Mouse (Mus musculus) kidney, embryonic 15.5 days (tissue): ENCODE measurements around the gene Tmem232. TPM values are rescaled to one million over a fixed set of nuclear protein-coding genes. Genes with fewer than 3 reads are reported as not detected.
"Not testable (repeated sequence)": the region's sequence is repeated elsewhere in the genome, so short reads cannot be mapped to it uniquely, and the experiment has no call there.

ENCODE experiments used
- ATAC-seq: fragments of 200-750 bp; cut with Nextera tagmentation; replicated peaks from 2 replicates; pipeline ENCODE4 v1.8.0; 2017; ENCODE audit warnings: moderate TSS enrichment; ENCODE audit not compliant: low FRiP score
- H3K27ac ChIP-seq: fragments of 300-500 bp; sonication (generic); 2 replicates; pipeline ENCODE4 v1.5.1; 2015; ENCODE audit warnings: mild to moderate bottlenecking, inconsistent platforms
- H3K27me3 ChIP-seq: fragments of 300-500 bp; sonication (generic); 2 replicates; pipeline ENCODE4 v1.6.1; 2015; ENCODE audit warnings: inconsistent platforms
- H3K36me3 ChIP-seq: fragments of 300-500 bp; sonication (generic); 2 replicates; pipeline ENCODE4 v1.6.1; 2015; ENCODE audit warnings: inconsistent platforms
- H3K4me1 ChIP-seq: fragments of 300-500 bp; sonication (generic); 2 replicates; pipeline ENCODE4 v1.6.1; 2015; ENCODE audit warnings: inconsistent platforms
- H3K4me2 ChIP-seq: fragments of 300-500 bp; sonication (generic); 2 replicates; pipeline ENCODE4 v1.6.1; 2015; ENCODE audit warnings: moderate library complexity, mild to moderate bottlenecking, inconsistent platforms
- H3K4me3 ChIP-seq: fragments of 300-500 bp; sonication (generic); replicated peaks from 2 replicates; pipeline ENCODE4 v1.5.1; 2015; ENCODE audit warnings: mild to moderate bottlenecking, inconsistent platforms
- H3K9ac ChIP-seq: fragments of 300-500 bp; sonication (generic); 2 replicates; pipeline ENCODE4 v1.6.1; 2015; ENCODE audit warnings: mild to moderate bottlenecking, inconsistent platforms
- H3K9me3 ChIP-seq: fragments of 300-500 bp; sonication (generic); replicated peaks from 2 replicates; pipeline ENCODE4 v1.6.1; 2016; ENCODE audit warnings: inconsistent platforms
- WGBS: fragments of 180-500 bp; shearing (Covaris S2); methylation state at CpG from one replicate; pipeline ENCODE4 v1.1.7; 2015; ENCODE audit warnings: mixed read lengths; 5-methylcytosine and 5-hydroxymethylcytosine counted together
- polyA plus RNA-seq: library from polyadenylated mRNA; unstranded; fragments of >200 nt; fragmentation: Nextera tagmentation; extraction: Ambion mirVana; gene quantifications from 2 replicates; pipeline ENCODE4 v1.2.1, GENCODE M21; 2015

The Tmem232 gene
- polyA plus RNA-seq, 1 experiment from 2014 or later = not detected

- 0 out of 2 replicates have a peak, but pooled peaks cover 3% of the 10 kb centered on the region for H3K4me1 ChIP-seq
- no peaks in the 10 kb centered on the region for H3K27me3 ChIP-seq
- H3K4me3 ChIP-seq = no peak overlapping the region
- no peak overlapping the region for H3K9ac ChIP-seq
- 60% methylated on average over 5 of the region's 5 CpGs for WGBS
- no peak overlapping the region for H3K27ac ChIP-seq
- ATAC-seq = no peak; the same call in 1 of the 2 replicates
- H3K36me3 ChIP-seq = no peaks in the 10 kb centered on the region
- no peak overlapping the region for H3K4me2 ChIP-seq
- no peaks in the 10 kb centered on the region for H3K9me3 ChIP-seq
These were observed 18.7 kb upstream of the Tmem232 start for GRCm38 (mm10) chr17:65559273-65559672.

GRCm38 (mm10) chr17:65558788-65559187, 18.2 kb upstream of the Tmem232 start:
- H3K27me3 ChIP-seq = no peaks in the 10 kb centered on the region
- H3K4me2 ChIP-seq = no peak overlapping the region
- H3K36me3 ChIP-seq = no peaks in the 10 kb centered on the region
- 73% methylated on average over 9 of the region's 9 CpGs for WGBS
- no peak overlapping the region for H3K4me3 ChIP-seq
- 0 out of 2 replicates have a peak, but pooled peaks cover 3% of the 10 kb centered on the region for H3K4me1 ChIP-seq
- H3K9ac ChIP-seq = no peak overlapping the region
- no peak for ATAC-seq
- H3K27ac ChIP-seq = no peak overlapping the region
- no peaks in the 10 kb centered on the region for H3K9me3 ChIP-seq

GRCm38 (mm10) chr17:65558217-65558616, 17.6 kb upstream of the Tmem232 start:
- 43% methylated on average over 9 of the region's 9 CpGs for WGBS
- no peak overlapping the region for H3K4me2 ChIP-seq
- 0 out of 2 replicates have a peak, but pooled peaks cover 3% of the 10 kb centered on the region for H3K4me1 ChIP-seq
- no peaks in the 10 kb centered on the region for H3K27me3 ChIP-seq
- H3K27ac ChIP-seq = no peak overlapping the region
- H3K36me3 ChIP-seq = no peaks in the 10 kb centered on the region
- no peak overlapping the region for H3K4me3 ChIP-seq
- no peak; the same call in 1 of the 2 replicates for ATAC-seq
- H3K9me3 ChIP-seq = no peaks in the 10 kb centered on the region
- H3K9ac ChIP-seq = no peak overlapping the region

DNA sequence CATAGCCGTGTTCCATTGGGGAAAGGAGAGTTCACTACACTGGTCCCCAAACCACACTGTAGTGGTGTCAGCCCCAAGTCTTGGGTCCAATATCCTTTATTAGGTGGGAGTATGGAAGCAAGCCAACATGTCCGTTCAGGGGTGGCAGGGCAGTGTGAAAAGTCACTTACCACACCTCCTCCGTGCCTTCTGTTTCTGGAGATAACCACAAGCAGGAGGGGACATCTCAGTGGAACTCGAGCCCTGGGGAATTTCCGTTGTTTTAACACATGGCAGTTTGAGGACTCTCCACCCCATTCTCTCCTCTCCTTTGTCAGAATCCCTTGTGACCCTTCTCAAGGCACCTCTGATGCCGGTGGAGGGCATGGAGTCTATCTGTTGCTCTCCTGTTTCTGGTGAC, 16.6 kb upstream of the Tmem232 start:
- H3K4me3 ChIP-seq = no peak overlapping the region
- H3K9ac ChIP-seq = no peak overlapping the region
- no peaks in the 10 kb centered on the region for H3K9me3 ChIP-seq
- H3K36me3 ChIP-seq = no peaks in the 10 kb centered on the region
- H3K27me3 ChIP-seq = no peaks in the 10 kb centered on the region
- WGBS = 54% methylated on average over 6 of the region's 6 CpGs
- no peak overlapping the region for H3K4me2 ChIP-seq
- H3K4me1 ChIP-seq = no peaks in the 10 kb centered on the region
- H3K27ac ChIP-seq = no peak overlapping the region
- ATAC-seq = no peak

DNA sequence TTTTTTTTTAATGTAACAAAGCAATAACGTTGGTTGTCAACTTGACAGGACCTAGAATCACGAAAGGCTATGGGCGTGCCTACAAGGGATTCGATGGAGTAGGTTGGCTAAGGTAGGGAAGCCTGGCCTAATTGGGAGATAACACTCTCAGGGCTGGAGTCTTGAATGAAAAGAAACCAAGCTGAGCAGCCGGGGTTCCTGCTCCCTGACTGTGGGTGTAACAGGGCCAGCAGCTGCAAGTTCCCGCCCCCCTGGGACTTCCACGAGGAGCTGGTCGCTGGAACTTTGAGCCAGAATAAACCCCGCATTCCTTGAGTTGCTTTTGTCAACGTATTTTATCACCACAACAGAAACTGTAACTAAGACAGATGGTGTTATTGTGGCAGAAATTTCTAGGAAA, 16.2 kb upstream of the Tmem232 start:
- H3K36me3 ChIP-seq = no peaks in the 10 kb centered on the region
- WGBS = 59% methylated on average over 10 of the region's 10 CpGs
- no peaks in the 10 kb centered on the region for H3K4me1 ChIP-seq
- no peak for ATAC-seq
- H3K9me3 ChIP-seq = no peaks in the 10 kb centered on the region
- no peaks in the 10 kb centered on the region for H3K27me3 ChIP-seq
- H3K27ac ChIP-seq = no peak overlapping the region
- no peak overlapping the region for H3K4me2 ChIP-seq
- H3K4me3 ChIP-seq = no peak overlapping the region
- H3K9ac ChIP-seq = no peak overlapping the region

GRCm38 (mm10) chr17:65552426-65552997, 11.9 kb upstream of the Tmem232 start:
- H3K9ac ChIP-seq = no peak overlapping the region
- no peak overlapping the region for H3K4me3 ChIP-seq
- no peaks in the 10 kb centered on the region for H3K27me3 ChIP-seq
- no peaks in the 10 kb centered on the region for H3K36me3 ChIP-seq
- no peak for ATAC-seq
- no peak overlapping the region for H3K27ac ChIP-seq
- WGBS = 76% methylated on average over 12 of the region's 12 CpGs
- 0 out of 2 replicates have a peak, but pooled peaks cover 4% of the 10 kb centered on the region for H3K4me1 ChIP-seq
- H3K4me2 ChIP-seq = no peak overlapping the region
- no peaks in the 10 kb centered on the region for H3K9me3 ChIP-seq

- H3K36me3 ChIP-seq = no peaks in the 10 kb centered on the region
- no peak overlapping the region for H3K4me2 ChIP-seq
- no peaks in the 10 kb centered on the region for H3K27me3 ChIP-seq
- H3K9ac ChIP-seq = no peak overlapping the region
- H3K4me3 ChIP-seq = no peak overlapping the region
- 0 out of 2 replicates have a peak, but pooled peaks cover 4% of the 10 kb centered on the region for H3K4me1 ChIP-seq
- WGBS = 84% methylated on average over 4 of the region's 4 CpGs
- no peaks in the 10 kb centered on the region for H3K9me3 ChIP-seq
- H3K27ac ChIP-seq = no peak overlapping the region
- ATAC-seq = no peak
These were observed 9.8 kb upstream of the Tmem232 start for GRCm38 (mm10) chr17:65550357-65550756.

- no peak overlapping the region for H3K4me3 ChIP-seq
- H3K27me3 ChIP-seq = no peaks in the 10 kb centered on the region
- no peak overlapping the region for H3K4me2 ChIP-seq
- H3K36me3 ChIP-seq = no peaks in the 10 kb centered on the region
- WGBS = 71% methylated on average over 18 of the region's 18 CpGs
- no peak for ATAC-seq
- H3K4me1 ChIP-seq = 0 out of 2 replicates have a peak, but pooled peaks cover 4% of the 10 kb centered on the region
- H3K9me3 ChIP-seq = no peaks in the 10 kb centered on the region
- no peak overlapping the region for H3K27ac ChIP-seq
- H3K9ac ChIP-seq = no peak overlapping the region
These were observed 8.2 kb upstream of the Tmem232 start for GRCm38 (mm10) chr17:65548698-65549365.

- H3K9ac ChIP-seq, H3K27me3 ChIP-seq, H3K4me3 ChIP-seq, H3K4me1 ChIP-seq, H3K36me3 ChIP-seq, H3K9me3 ChIP-seq, H3K4me2 ChIP-seq, ATAC-seq, H3K27ac ChIP-seq: not testable (repeated sequence)
- WGBS = 94% methylated on average over 4 of the region's 4 CpGs
These were observed 5.6 kb upstream of the Tmem232 start for GRCm38 (mm10) chr17:65546221-65546620.

GRCm38 (mm10) chr17:65536156-65536555, 4.4 kb downstream of the Tmem232 start:
- WGBS = 32% methylated on average over 3 of the region's 3 CpGs
- Histone ChIP-seq H3K4me2 (no peak overlapping the region), H3K4me3 (no peak overlapping the region), H3K9me3 (no peaks in the 10 kb centered on the region), H3K27me3 (no peaks in the 10 kb centered on the region), H3K36me3 (no peaks in the 10 kb centered on the region), H3K27ac (no peak overlapping the region), H3K9ac (no peak overlapping the region), H3K4me1 (peaks cover 7% of the 10 kb centered on the region; the same call in 1 of the 2 replicates)
- no peak for ATAC-seq

DNA sequence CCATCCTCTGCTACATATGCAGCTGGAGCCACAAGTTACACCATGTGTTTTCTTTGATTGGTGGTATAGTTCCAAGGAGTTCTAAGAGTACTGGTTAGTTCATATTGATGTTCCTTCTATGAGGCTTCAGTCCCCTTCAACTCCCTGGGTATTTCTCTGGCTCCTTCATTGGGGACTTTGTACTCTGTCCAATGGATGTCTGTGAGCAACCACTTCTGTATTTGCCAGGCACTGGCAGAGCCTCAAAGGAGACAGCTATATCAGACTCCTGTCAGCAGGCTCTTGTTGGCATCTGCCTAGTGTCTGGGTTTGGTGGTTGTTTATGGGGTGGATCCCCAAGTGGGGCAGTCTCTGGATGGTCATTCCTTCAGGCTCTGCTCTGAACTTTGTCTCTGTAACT, 8.2 kb downstream of the Tmem232 start:
- not testable (repeated sequence) for H3K27me3 ChIP-seq, H3K9me3 ChIP-seq, H3K4me1 ChIP-seq, ATAC-seq, H3K4me3 ChIP-seq, H3K4me2 ChIP-seq, H3K27ac ChIP-seq, H3K36me3 ChIP-seq, H3K9ac ChIP-seq

GRCm38 (mm10) chr17:65527529-65527928, 13.1 kb downstream of the Tmem232 start:
- WGBS = 79% methylated on average over 5 of the region's 5 CpGs

More at GRCm38 (mm10) chr17:65527529-65527928, 13.1 kb downstream of the Tmem232 start:
- H3K27me3 ChIP-seq = no peaks in the 10 kb centered on the region
- no peak overlapping the region for H3K4me2 ChIP-seq
- H3K9ac ChIP-seq = no peak overlapping the region
- H3K4me3 ChIP-seq = no peak overlapping the region
- H3K27ac ChIP-seq = no peak overlapping the region
- no peak for ATAC-seq
- H3K36me3 ChIP-seq = no peaks in the 10 kb centered on the region
- H3K9me3 ChIP-seq = no peaks in the 10 kb centered on the region
- no peaks in the 10 kb centered on the region for H3K4me1 ChIP-seq
